Mouse (Mus musculus) layer of hippocampus, adult 8-10 months (tissue): Measurements from ENCODE around the gene Rbks. TPM values are rescaled to one million over a fixed set of nuclear protein-coding genes. Genes with fewer than 3 reads are reported as not detected.

Experiments
- DNase-seq, 2 experiments: peaks; one replicate each; pipeline ENCODE4 v3.0.0; 2022; ENCODE audit warnings: low spot score in 2 of 2
- total RNA-seq, 4 experiments: library from RNA; stranded (reverse); gene quantifications; 2 replicates each; pipeline ENCODE4 v1.2.4; 2022

Rbks gene
- total RNA-seq = 1 to 10 TPM; 2.7 to 6.0 (median 4.3) TPM

GRCm38 (mm10) chr5:31696971-31697643, at the start of gene Rbks:
Gene Rbks, minus strand, starts transcription at chr5:31697627.
- DNase-seq = no peak

GRCm38 (mm10) chr5:31742521-31743031, 45.1 kb upstream of the Rbks start:
- no peak for DNase-seq

- DNase-seq = no peak
Measured at GRCm38 (mm10) chr5:31741931-31742330, 44.5 kb upstream of the Rbks start.

GRCm38 (mm10) chr5:31732644-31733338, 35.4 kb upstream of the Rbks start:
- DNase-seq = no peak

GRCm38 (mm10) chr5:31727456-31727855, 30.0 kb upstream of the Rbks start:
- DNase-seq = no peak

GRCm38 (mm10) chr5:31725885-31726284, 28.5 kb upstream of the Rbks start:
- DNase-seq = no peak

- no peak for DNase-seq
Measured at GRCm38 (mm10) chr5:31724519-31724918, 27.1 kb upstream of the Rbks start.

GRCm38 (mm10) chr5:31715486-31716150, 18.2 kb upstream of the Rbks start:
- DNase-seq = no peak

GRCm38 (mm10) chr5:31713841-31714264, 16.4 kb upstream of the Rbks start:
- DNase-seq = no peak

- no peak for DNase-seq
Measured at GRCm38 (mm10) chr5:31713280-31713711, 15.9 kb upstream of the Rbks start.

GRCm38 (mm10) chr5:31709389-31709788, 12.0 kb upstream of the Rbks start:
- DNase-seq = no peak

GRCm38 (mm10) chr5:31706826-31707225, 9.4 kb upstream of the Rbks start:
- DNase-seq = no peak

GRCm38 (mm10) chr5:31704971-31705370, 7.5 kb upstream of the Rbks start:
- DNase-seq = peak; percentile 64 to 78

GRCm38 (mm10) chr5:31699397-31699796, 2.0 kb upstream of the Rbks start:
- DNase-seq = no peak

- DNase-seq = no peak
Measured at GRCm38 (mm10) chr5:31698931-31699330, 1.5 kb upstream of the Rbks start.

GRCm38 (mm10) chr5:31698297-31698726, 885 bp upstream of the Rbks start:
- DNase-seq = peak; percentile 81 to 84

- DNase-seq = peak; percentile 83 to 85
Measured at GRCm38 (mm10) chr5:31697644-31698296, 343 bp upstream of the Rbks start, which contains the start of gene Babam2. Gene Babam2, plus strand, starts transcription at chr5:31697684.

GRCm38 (mm10) chr5:31693191-31693590, 4.2 kb downstream of the Rbks start:
- no peak for DNase-seq

GRCm38 (mm10) chr5:31687972-31688371, 9.5 kb downstream of the Rbks start:
- DNase-seq = no peak

- no peak for DNase-seq
Measured at GRCm38 (mm10) chr5:31686040-31686439, 11.4 kb downstream of the Rbks start.

- DNase-seq = no peak
Measured at GRCm38 (mm10) chr5:31682305-31682704, 15.1 kb downstream of the Rbks start.
